Mouse (Mus musculus) right cerebral cortex, postnatal 25 days (tissue): ENCODE results near the gene Gm20604.

Experiments used
- DNase-seq: peaks from one replicate; pipeline ENCODE4 v3.0.0; 2022

The Gm20604 gene

DNA sequence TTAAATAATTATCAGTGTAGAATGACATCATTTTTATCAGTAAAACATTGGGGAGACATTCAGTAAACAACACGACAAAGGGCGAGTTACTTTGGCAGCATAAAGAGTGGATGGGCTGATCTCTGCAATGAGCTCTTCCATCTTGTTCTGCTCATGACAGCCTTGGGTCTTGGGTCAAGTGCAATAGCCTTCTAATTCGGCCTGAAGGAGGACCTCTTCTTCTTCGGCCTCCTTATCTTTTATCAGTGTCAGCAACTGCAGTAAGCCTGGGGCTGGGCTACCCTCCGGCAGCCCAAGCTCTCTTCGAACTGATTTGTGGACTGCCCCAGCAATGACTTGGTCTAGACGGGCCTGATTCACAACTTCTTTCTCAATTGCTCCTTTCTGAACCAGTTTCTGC, 16.4 kb downstream of the Gm20604 start:
- no peak for DNase-seq

GRCm38 (mm10) chr12:102740285-102740684, 18.2 kb downstream of the Gm20604 start:
- DNase-seq, result no peak

GRCm38 (mm10) chr12:102739096-102739495, 19.4 kb downstream of the Gm20604 start:
- no peak for DNase-seq

- peak; percentile 26 for DNase-seq
Observed at GRCm38 (mm10) chr12:102733381-102733780, 25.1 kb downstream of the Gm20604 start.

DNA sequence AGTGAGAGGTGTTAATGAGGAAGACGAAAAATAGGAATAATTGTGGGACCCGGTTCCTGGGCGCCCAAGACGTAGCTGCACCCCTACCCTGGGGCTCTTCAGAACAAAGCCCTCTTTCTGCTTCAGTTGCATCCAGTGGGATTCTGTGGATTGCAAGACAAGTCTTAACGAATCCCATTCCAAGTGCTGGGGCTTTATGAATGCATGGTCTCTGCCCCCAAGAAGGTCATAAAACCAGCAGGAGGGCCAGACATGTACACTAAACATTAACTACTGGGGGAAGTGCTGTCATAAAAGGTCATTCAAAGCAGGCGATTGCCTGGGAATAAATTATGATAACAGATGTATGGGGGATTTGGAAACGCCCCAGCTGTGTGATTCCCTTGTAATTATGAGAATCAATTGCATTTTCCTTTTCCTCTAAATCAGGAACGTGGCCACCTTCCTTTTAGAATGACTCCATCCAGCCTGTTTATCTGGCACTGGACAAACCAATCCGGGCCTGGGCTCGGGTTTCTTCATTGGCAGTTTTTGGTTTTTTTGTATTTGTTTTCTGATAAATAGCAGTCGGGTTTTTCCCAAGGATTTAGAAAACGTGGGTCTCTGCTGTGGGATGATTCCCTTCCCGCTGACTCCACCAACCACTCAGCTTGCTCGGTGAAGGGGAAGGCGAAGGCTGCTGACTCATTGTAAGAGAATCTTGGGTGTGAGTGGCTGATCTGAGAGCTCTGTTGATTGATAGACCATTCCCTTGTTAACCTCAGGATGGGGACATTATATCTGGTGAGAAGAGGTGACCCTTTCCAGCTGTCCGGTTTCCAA, 27.5 kb downstream of the Gm20604 start:
- no peak for DNase-seq

- peak; percentile 58 for DNase-seq
Observed at GRCm38 (mm10) chr12:102729855-102730797, 28.3 kb downstream of the Gm20604 start.

DNA sequence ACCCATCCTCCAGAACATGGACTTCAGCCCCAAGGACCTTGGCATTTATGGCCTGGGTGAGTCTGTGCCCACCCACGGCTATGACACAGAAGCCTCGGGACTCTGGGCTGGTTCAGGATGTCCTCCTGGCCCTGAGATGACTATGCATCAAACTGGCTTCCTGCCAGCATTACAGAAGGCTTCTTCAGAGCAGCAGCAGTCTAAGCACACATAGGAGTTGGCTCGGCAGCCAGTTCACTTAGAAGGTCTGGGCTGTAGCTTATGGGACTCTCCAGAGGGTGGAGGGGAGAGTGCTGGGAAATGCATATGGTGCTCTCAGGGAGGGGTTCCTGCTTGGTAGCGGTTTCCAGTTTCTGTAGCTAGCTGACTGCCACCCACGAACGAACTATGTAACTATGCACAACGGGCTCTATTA, 32.7 kb downstream of the Gm20604 start:
- DNase-seq, result no peak

- no peak for DNase-seq
Observed at GRCm38 (mm10) chr12:102725146-102725545, 33.3 kb downstream of the Gm20604 start.

DNA sequence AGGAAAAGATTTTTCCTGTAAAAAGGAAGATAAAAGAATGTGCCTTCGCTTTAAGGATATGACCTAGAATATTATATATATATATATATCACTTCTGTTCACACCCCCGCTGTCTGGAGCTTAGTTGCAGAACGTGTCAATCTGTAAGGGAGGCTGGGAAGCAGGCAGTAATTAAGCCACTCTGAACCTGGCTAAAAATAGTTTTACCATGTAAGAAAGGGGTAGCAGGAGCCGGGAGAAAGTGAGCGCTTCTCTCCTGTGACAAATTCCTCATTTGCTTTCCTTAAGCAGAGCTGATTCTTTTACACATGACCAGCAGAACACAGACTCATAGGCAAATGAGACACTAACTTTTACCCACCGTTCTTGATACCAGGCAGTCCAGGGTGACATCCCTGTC, 34.6 kb downstream of the Gm20604 start:
- no peak for DNase-seq

DNA sequence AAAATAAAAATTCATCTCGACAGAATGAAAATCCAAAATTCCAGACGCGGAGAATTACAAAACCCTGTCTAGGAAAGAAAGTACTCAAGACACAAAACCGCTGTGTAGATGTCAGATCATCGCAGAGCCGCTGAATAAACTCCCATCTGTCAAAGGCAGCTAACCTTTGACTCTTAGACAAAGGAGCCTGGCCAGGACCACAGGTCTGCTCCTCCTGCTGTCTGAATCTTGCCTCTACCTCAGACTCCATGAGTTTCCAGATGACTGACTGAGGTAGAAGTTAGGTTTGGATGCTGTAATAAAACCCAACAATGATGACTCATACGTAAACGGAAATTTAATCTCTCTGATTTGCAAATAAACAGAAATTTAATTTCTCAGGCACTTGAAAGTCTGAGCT, 35.5 kb downstream of the Gm20604 start:
- no peak for DNase-seq

- no peak for DNase-seq
Observed at GRCm38 (mm10) chr12:102722451-102722850, 36.0 kb downstream of the Gm20604 start.

- no peak for DNase-seq
Observed at GRCm38 (mm10) chr12:102719552-102720315, 38.7 kb downstream of the Gm20604 start.

DNA sequence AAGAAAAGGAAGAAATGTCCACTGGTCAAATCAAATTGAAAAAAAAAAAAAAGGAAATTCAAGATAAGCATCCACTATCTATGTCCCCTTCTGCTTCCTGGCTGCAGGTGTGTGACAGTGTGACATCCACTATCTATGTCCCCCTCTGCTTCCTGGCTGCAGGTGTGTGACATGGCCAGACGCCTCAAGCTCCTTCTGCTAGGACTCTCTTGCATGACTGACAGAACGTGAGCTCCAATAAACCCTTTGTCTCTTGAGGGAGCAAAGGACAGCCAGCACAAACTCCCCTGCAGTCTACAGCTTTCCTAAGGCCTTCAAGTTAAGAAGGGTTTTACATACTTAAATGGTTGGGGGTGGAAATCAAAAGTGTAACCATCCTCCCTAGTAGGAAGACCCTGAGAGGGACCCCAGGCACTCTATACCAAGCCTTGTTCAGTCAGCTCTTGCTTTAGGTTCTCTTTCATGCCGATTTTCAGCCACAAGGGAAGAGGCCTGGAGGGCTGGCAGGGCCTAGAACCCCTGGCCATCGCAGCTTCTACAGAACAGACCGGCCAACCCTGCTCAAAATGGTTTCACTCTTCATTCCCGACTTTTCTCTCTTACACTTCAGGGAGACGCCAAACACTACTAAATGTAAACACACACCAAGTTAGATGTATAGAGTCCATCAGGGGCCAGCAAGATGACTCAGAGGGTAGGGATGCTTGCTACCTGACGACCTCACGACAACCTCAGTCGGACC, 43.6 kb downstream of the Gm20604 start:
- no peak for DNase-seq

DNA sequence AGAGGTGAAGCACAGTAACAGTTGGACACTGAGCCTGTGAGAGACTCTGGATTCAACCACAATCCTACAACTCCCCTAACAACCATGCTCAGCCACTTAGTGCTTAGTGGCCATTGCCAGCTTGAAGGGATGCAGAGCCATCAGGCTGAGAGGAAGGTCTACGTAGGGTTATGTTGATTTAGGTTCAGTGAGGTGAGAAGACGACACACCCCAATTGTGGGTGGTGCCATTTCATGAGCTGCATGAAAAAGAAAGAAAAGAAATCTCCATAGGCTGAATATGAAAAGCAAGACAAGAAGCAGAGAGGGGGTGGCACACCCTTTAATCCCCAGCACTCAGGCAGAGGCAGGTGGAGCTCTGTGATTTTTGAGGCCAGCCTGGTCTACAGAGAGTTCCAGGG, 44.4 kb downstream of the Gm20604 start:
- no peak for DNase-seq

DNA sequence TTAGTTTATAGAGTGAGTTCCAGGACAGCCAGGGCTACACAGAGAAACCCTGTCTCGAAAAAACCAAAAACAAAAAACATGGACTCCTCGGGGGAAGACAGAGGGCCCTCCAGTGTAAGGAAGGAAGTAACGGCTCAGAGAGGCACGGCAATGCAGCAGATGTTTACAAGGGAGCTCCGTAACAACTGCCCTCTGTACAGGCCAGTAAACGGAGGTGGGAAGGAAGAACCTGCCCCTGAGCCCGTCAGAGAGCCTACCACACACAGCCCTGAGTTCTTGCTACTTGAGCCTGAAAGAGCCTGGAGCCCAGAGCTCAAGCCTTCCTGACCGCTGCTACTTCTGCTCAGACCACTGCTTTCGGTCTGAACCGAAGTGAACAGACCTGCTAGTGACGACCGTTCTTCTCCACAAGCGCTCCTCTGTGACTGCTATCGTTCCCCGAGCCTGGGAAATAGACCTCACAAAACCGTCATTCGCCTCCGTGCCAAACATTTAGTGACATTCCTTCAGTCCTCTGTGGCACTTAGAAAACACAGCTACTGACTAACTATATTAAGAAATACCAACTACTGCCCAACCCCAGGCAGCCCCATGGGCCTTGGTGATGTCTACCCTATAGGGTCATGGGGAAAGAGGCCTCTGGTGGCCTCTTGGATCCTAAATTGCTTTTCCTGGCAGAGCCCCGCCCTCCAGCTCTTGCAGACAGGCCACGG, 45.2 kb downstream of the Gm20604 start:
- no peak for DNase-seq

- no peak for DNase-seq
Observed at GRCm38 (mm10) chr12:102710851-102711375, 47.6 kb downstream of the Gm20604 start.

DNA sequence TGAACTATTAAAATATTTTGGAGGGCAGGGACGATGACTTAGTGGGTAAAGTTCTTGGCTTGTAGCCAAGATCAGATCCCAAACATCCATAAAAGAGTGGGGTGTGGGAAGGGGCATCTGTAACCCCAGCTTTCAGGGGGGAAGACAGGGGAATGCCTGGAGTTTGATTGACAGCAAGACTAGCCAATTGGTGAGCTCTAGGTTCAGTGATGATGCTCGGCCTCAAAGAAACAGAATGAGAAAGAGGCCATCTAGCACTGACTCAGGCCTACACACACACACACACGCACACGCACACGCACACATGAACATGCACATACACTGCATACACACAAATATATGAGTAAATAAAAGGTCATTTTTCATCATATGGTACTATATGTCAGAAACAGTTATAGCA, 48.6 kb downstream of the Gm20604 start:
- DNase-seq, result no peak

DNA sequence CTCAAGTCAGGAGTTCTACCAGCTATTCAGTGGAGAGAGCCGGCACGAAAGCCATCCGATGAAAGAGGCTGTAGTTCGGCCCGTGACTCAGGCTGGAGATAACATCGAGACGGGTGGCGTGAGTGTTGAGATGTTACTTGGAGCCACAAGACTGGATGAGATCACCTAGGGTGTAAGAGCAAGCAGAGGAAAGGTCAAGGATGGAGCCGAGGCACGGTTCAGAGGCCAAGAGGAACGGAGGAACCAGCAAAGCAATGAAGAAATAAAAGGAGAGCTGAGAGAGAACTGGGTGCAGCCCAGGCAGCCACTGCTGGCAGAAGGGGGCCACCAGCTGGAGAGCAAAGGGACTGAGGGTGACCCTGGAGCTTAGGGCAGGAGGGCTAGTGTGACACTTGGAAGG, 50.3 kb downstream of the Gm20604 start:
- DNase-seq, result no peak

DNA sequence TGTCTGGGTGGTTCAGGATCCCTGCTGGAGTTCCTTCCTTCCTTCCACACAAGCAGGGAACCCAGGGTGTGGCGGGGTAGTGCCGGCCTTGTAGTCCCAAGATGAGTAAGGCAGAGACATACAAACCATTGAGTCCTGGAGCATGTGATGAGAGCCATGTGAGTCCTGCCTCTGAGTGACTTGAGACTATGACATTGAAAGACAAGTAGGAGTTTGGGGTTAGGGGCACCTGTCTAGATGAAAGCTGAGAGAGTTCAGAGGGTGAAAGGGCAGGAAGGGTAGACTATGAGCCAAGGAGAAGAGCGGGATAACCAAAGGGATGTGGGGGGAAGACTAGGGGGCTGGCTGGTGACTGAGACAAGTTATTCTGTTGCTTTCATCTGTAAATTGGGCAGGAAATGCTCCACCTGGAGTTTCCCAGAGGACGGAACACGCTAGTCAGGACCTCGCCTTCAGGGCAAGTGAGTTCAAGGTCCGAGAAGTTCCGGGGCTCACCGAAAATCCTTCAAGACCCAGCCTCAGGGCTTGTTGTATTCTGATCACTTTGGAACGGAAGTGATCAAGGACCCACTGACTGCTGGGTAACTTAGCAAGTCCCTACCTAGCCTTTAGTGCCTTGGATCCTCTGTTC, 51.5 kb downstream of the Gm20604 start:
- DNase-seq, result no peak

DNA sequence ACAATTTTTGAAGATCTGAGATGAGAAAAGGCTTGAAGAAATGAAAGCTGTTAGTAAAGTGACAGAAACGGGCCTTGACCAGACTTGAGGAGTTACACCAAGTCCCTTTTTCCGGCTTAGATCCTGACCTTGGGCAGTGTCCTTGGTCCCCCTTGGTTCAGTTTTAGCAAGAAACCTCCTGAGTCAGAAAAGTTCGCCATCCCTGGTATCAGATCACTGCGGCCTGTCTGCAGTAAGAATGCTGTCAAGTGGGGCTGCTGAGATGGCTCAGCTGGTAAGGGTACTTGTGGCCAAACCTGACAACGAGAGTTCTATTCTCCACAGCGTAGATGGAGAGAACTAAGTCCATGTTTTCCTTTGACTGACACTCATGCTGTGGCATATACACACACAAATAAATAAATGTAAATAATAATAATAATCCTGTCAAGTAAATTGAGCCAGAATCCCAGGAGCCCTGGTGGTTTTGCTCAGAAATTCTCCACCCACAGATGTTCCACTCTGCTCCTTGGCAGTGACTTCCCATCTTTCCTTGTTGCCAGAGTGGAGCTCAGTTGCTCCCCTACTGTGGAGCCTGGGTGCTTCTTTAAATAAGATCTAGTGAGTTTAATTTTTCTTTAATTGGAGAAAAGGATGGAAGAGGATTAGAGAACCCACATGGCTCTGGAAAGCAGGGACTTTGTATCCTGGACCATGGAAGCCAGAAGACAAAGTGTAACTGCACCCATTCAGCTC, 52.4 kb downstream of the Gm20604 start:
- DNase-seq, result no peak
